Mouse (Mus musculus): ENCODE measurements at regions not wholly inside any gene's neighbourhood (a gene's known extent, or its start where the extent isn't known, plus 50 kb on each side); places are given as distances from the start of the nearest gene placed in this dataset.

DNA sequence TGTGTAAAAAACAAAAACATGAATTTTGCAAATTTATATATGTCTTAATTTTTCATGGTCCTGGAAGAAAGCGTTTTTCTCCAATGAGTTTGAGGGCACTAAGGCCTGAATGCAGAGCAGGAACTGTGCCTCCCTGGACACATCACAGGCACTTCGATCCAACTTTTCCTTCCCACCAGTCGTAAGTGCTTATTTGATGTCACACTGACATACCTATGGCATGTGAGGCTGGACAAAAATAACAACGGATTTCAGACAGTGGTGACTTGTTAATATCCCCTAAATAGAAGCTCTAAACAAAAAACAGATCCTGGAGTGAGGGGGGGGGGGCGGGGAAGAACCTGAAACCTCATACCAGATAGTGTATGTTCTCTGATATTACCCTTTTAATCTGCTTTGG, 1541.9 kb upstream of the Flrt2 start:
- intact Hi-C loops (cut with DNase I): no loop called here
- DNase-seq: no peak

- intact Hi-C loops (cut with DNase I): no loop called here
- no peak for DNase-seq
Measured at GRCm38 (mm10) chr12:94155110-94155858, 1536.7 kb upstream of the Flrt2 start.

- peak; percentile 5 for DNase-seq
- intact Hi-C loops (cut with DNase I): no loop called here
Measured at GRCm38 (mm10) chr12:94182358-94182757, 1509.7 kb upstream of the Flrt2 start.

- intact Hi-C loops (cut with DNase I): no loop called here
- DNase-seq: peak; percentile 59
Measured at GRCm38 (mm10) chr12:94190620-94191081, 1501.4 kb upstream of the Flrt2 start.

- intact Hi-C loops (cut with DNase I): no loop called here
- DNase-seq: peak; percentile 3
Measured at GRCm38 (mm10) chr12:94217906-94218305, 1474.1 kb upstream of the Flrt2 start.

DNA sequence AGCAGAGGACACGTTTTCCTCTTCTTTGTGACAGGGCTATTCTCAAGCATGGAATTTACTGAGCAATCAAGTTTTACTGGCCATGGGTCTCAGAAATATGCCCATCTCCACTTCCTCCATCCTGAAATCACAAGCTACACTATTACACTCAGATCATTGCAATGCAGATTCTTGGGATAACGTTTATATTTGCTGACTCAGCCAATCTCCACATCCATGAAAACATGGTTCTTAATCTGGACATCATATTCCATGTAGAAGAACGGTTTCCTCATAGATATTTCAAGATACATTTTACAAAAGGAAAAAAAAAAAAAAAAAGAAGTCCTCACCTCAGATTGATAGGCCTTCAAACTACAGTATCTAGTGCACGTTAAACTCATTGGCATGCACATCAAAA, 1462.1 kb upstream of the Flrt2 start:
- intact Hi-C loops (cut with DNase I): no loop called here
- DNase-seq: no peak

- intact Hi-C loops (cut with DNase I): no loop called here
- no peak for DNase-seq
Measured at GRCm38 (mm10) chr12:94245366-94245765, 1446.7 kb upstream of the Flrt2 start.

DNA sequence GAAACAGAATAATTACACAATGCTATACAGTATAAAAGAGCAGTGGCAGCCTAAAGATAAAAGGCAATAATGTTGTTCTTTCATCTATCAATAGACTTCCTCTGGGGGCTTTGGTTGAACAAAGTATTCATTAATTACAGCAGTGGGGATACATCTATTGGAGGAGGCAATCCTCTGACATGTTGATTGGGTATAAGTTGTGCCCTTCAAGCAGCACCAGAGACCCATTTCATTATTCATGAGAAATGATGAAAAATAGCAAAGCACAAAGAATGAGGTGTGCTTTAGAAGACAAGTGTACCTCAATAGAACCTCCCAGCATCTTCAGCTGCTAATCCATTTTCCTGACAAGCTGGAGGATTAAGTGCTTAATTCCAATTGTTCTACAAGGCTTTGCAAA, 1444.7 kb upstream of the Flrt2 start:
- DNase-seq: no peak
- intact Hi-C loops (cut with DNase I): no loop called here

GRCm38 (mm10) chr12:94252957-94253633, 1438.9 kb upstream of the Flrt2 start:
- no peak for DNase-seq
- intact Hi-C loops (cut with DNase I): no loop called here

- no peak for DNase-seq
- intact Hi-C loops (cut with DNase I): no loop called here
Measured at GRCm38 (mm10) chr12:94280946-94281345, 1411.1 kb upstream of the Flrt2 start.

GRCm38 (mm10) chr12:94282931-94283330, 1409.1 kb upstream of the Flrt2 start:
- intact Hi-C loops (cut with DNase I): no loop called here
- no peak for DNase-seq

DNA sequence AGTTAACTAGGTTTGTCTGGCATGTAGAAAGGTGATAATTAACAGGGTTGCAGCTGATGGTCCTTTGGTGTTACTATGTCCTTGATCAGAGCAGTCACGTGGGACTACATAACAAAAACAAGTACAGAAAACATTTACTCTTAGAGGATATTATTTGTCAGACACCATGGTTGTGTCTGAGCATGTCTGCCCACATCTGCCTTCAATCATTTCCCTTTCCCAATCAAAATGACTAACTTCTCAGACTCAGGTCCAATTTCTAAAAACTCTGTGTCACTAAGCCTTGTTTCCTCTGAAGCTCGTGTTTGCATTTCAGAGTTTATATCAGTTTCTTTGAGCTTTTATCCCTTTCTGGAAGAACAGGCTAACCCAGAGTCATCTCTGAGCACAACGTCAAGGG, 1408.5 kb upstream of the Flrt2 start:
- intact Hi-C loops (cut with DNase I): no loop called here
- DNase-seq: no peak

DNA sequence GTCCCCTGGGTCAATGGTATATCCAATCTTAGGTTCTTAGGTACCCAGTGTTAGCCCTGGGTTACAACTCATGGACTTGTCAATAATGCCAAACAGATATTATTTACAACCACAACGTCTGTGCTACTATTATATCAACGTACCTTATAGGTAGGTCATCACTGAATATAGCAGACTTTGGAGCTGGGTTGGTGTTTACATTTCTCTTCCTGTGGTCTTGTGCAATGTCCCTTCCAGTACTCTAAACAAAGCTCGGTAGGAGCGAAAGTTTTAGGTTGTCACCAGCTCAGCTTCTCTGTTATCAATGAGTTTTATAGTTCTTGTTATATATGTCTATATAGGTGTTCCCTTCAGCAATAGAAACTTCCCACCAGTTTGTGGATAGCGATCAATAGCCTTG, 1394.2 kb upstream of the Flrt2 start:
- intact Hi-C loops (cut with DNase I): no loop called here

DNA sequence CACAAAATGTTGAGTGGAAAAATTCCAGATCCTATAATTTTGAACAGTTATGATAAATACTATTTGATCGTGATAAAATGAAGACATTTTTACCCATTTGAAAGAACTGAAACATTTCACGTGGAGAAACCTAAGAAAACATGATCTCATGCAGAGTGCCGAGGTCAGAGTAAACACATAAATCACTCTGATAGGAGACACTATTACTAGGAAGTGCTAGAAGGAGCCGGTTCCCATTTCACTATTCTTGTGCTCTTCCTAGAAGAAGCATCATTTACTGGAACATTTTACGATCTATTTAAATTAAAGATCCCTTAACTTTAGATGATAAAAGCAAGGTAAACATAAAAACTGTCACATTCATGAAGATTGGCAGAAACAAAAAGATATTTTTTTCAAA, 1359.7 kb upstream of the Flrt2 start:
- no peak for DNase-seq
- intact Hi-C loops (cut with DNase I): no loop called here

More for the DNA sequence above, 1394.2 kb upstream of the Flrt2 start:
- DNase-seq: no peak

- intact Hi-C loops (cut with DNase I): no loop called here
- no peak for DNase-seq
Measured at GRCm38 (mm10) chr12:94334671-94335070, 1357.4 kb upstream of the Flrt2 start.

- DNase-seq: no peak
- intact Hi-C loops (cut with DNase I): no loop called here
Measured at GRCm38 (mm10) chr12:94349623-94350156, 1342.3 kb upstream of the Flrt2 start.

DNA sequence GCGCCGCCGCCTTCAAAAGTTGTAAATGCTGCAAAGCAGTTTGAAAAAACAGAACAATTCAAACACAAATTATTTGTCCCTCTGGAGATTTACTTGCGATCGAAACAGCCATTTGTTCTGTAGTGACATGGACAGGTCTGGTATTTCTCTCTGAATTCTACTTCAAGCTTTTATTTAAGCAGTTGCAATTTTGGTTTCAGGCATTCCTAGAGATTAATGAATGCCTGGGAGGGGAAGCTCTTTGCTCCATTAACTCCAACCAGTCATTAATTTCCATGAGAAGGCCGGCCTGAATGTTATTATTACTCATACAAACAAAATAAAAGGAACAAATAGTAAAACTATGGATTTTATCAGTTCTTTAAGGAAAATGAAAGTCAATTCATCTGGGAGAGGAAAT, 1327.8 kb upstream of the Flrt2 start:
- no peak for DNase-seq
- intact Hi-C loops (cut with DNase I): no loop called here

DNA sequence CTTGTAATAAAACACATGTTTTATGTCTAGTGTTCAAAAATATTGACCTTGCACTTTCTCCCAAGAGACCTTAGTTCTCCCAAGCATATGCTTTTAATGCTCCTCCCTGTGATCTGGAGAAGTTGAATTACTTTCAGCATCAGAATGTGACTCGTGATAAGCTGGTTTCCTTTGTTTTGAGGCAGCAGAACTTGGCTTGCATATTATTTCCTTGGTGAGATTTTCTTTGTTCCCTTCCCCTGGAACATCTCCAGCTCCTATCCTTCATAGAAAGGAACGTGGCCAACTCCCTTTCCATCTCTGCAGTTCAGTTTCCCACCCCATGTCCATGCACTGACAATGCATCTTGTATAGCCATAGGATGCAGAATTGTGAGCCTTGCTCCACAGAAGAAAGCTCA, 1292.0 kb upstream of the Flrt2 start:
- intact Hi-C loops (cut with DNase I): no loop called here
- DNase-seq: no peak

DNA sequence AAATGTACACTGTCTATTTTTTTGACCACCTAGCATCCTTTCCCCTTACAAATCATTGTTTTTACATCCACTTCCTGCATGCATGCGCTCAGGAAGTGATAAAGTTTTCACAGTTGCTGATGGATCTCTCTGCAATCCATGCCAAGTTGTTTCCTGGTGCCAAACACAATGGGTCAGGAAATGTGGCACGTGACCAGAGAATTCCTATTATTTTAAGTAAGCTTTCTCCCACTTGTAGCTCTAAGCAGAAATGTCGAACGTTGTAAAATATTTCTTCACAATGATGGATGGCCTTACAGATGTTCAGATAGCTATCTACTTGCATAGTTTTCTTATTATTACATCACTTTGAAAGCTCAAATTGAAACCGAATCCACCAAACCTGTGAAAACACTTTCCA, 1271.1 kb upstream of the Flrt2 start:
- DNase-seq: no peak
- intact Hi-C loops (cut with DNase I): no loop called here

- DNase-seq: no peak
- intact Hi-C loops (cut with DNase I): no loop called here
Measured at GRCm38 (mm10) chr12:94421743-94422142, 1270.3 kb upstream of the Flrt2 start.

DNA sequence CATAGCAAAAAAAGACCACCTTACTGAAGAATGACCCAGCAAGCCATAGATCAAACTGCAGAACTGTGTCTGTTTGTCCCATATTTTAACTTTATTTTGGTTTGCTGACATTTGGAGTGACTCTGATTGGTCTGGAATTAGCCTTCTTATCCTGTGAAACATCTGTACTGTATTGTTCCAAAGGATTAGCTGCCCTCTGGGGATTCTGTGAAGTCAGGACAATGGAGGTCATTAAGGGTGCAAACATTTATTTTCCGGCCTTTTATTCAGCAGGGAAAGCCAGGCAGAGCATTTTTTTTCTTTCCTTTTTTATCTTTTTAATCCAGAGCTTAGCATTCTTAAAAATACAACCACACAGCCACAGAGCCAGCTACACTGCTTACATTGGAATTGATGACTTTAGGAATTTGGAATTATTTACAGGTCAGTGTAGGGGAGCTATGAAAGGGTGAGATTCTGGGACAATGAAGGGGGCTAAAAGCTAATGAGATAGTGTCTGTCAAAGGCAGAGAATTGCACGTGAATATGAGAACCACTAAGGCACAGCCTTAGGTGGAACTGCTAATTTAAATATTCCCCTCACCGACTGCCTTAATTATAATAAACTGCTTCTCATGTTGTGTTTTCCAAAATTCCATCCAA, 1267.6 kb upstream of the Flrt2 start:
- intact Hi-C loops (cut with DNase I): no loop called here

DNA sequence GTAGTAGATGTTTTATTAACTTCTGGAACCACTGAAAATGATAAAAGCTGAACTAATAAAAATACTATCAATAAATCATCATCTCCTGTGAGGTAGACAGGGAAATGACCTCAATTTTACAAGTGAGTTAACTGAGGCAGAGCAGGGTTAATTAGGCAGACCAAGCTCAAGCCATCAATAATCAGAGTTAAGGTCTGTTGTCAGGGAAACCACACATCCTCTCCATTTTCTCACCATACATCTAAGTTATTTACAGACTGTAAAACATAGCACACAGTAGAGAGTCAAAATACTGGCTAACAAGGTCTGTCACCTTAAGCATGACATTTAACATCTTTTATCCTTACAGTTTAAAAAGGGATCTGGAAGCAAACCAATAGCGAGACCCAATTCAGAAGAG, 1242.5 kb upstream of the Flrt2 start:
- no peak for DNase-seq
- intact Hi-C loops (cut with DNase I): no loop called here

More for the DNA sequence above, 1267.6 kb upstream of the Flrt2 start:
- DNase-seq: no peak

Measured in left cerebral cortex, postnatal 4 days (tissue).